Mouse (Mus musculus) forebrain, embryonic 16.5 days (tissue): Measurements from ENCODE around the gene Kcnd3. TPM values are rescaled to one million over a fixed set of nuclear protein-coding genes. Genes with fewer than 3 reads are reported as not detected.

Experiments used
- ATAC-seq: fragments of 200-750 bp; cut with Nextera tagmentation; 2 replicates; pipeline ENCODE4 v1.8.0; 2017; ENCODE audit warnings: mild to moderate bottlenecking, moderate library complexity
- H3K27ac ChIP-seq: fragments of 300-500 bp; sonication (generic); 2 replicates; pipeline ENCODE4 v1.5.1; 2014; ENCODE audit warnings: low read length, control low read depth
- H3K27me3 ChIP-seq: fragments of 300-500 bp; sonication (generic); replicated peaks from 2 replicates; pipeline ENCODE4 v1.6.1; 2014; ENCODE audit warnings: low read length; ENCODE audit not compliant: control insufficient read depth, insufficient read depth
- H3K36me3 ChIP-seq: fragments of 300-500 bp; sonication (generic); 2 replicates; pipeline ENCODE4 v1.6.1; 2014; ENCODE audit not compliant: control insufficient read depth, insufficient read depth
- H3K4me1 ChIP-seq: fragments of 300-500 bp; sonication (generic); replicated peaks from 2 replicates; pipeline ENCODE4 v1.6.1; 2014; ENCODE audit warnings: low read length; ENCODE audit not compliant: control insufficient read depth, insufficient read depth
- H3K4me2 ChIP-seq: fragments of 300-500 bp; sonication (generic); 2 replicates; pipeline ENCODE4 v1.6.1; 2014; ENCODE audit warnings: mild to moderate bottlenecking, low read length, control low read depth
- H3K4me3 ChIP-seq: fragments of 300-500 bp; sonication (generic); replicated peaks from 2 replicates; pipeline ENCODE4 v1.5.1; 2014; ENCODE audit warnings: mild to moderate bottlenecking, low read length, control low read depth
- H3K9ac ChIP-seq: fragments of 300-500 bp; sonication (generic); replicated peaks from 2 replicates; pipeline ENCODE4 v1.6.1; 2014; ENCODE audit warnings: low read depth, low read length, control low read depth
- H3K9me3 ChIP-seq: fragments of 300-500 bp; sonication (generic); 2 replicates; pipeline ENCODE4 v1.6.1; 2016; ENCODE audit warnings: low read length; ENCODE audit not compliant: control insufficient read depth
- WGBS: fragments of 180-500 bp; shearing (Covaris S2); extraction: QIAGEN DNeasy Blood & Tissue Kit; methylation state at CpG from one replicate; pipeline ENCODE4 v1.1.7; 2014; 5-methylcytosine and 5-hydroxymethylcytosine counted together
- polyA plus RNA-seq: library from polyadenylated mRNA; unstranded; fragments of >200 nt; fragmentation: Nextera tagmentation; extraction: Ambion mirVana; gene quantifications from 2 replicates; pipeline ENCODE4 v1.2.1, GENCODE M21; 2015

The Kcnd3 gene
- polyA plus RNA-seq, 1 experiment from 2014 or later = 8.6 TPM

DNA sequence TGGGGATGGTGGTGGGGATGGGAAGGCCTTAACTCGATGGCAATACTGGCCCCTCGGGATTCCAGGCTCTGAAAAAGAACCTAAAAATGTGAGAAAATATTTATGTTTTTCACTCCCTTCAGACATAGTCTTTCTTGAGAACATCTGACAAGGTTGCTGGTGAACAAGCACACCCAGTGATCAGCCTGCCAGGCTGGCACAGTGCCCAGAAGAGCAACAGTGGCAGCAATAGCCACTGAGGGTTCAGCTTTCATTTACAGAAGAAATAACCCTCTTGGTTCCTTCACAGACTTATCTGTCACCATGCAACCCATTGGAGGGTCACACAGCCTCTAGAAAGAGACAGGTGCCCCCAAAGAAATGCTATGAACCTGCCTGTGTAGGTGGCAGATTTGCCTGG lies 39.9 kb upstream of the Kcnd3 start:
- H3K4me3 ChIP-seq = no peak overlapping the region
- no peak overlapping the region for H3K4me2 ChIP-seq
- H3K27me3 ChIP-seq = no peaks in the 10 kb centered on the region
- ATAC-seq = no peak
- H3K27ac ChIP-seq = no peak overlapping the region
- no peaks in the 10 kb centered on the region for H3K36me3 ChIP-seq
- H3K9ac ChIP-seq = no peak overlapping the region
- peaks cover 10% of the 10 kb centered on the region for H3K4me1 ChIP-seq
- H3K9me3 ChIP-seq = no peaks in the 10 kb centered on the region
- WGBS = 66% methylated on average over 2 of the region's 2 CpGs

DNA sequence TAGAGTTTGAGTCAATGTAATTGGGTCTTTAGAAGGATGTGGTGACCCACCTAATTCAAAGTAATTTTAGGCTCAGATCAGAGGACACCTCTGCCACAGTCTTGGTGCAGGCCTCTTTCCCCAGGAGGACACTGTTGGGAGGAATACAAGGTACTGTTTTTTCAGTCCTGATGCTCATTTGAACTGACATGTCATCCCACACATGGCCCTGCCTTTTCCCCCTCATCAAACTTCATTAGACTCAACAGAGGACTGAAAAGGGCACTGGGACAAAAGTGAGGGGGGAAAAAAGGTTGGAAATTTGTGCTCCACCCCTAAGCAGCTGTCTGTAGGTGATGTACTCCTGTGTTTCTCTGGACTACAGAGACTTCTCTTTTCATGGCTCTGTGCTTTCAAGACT lies 39.4 kb upstream of the Kcnd3 start:
- Histone ChIP-seq H3K4me3 (no peak overlapping the region), H3K36me3 (no peaks in the 10 kb centered on the region), H3K27me3 (no peaks in the 10 kb centered on the region), H3K27ac (no peak overlapping the region), H3K9me3 (no peaks in the 10 kb centered on the region), H3K4me1 (peaks cover 7% of the 10 kb centered on the region), H3K4me2 (no peak overlapping the region), H3K9ac (no peak overlapping the region)
- ATAC-seq = no peak

DNA sequence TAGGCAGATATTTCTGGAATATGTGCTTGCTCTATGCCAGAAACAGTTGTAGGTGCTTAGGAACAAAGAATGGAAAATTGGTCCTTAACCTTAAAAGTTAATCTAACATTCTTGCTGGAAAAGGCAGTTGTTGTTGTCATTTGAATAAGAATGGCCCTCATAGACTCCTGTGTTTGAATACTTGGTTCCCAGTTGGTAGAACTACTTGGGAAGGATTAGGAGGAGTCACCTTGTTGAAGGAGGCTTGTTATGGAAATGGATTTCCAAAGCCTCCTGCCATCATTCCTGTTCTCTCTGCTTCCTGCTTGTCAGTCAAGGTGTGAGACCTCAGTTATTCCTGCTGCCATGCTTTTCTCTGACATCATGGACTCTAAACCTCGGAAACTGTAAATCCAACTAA lies 33.7 kb upstream of the Kcnd3 start:
- H3K9me3 ChIP-seq = no peaks in the 10 kb centered on the region; the same call in 1 of the 2 replicates
- no peak overlapping the region for H3K4me2 ChIP-seq
- no peaks in the 10 kb centered on the region for H3K27me3 ChIP-seq
- H3K36me3 ChIP-seq = no peaks in the 10 kb centered on the region
- no peak overlapping the region for H3K27ac ChIP-seq
- no peaks in the 10 kb centered on the region for H3K4me1 ChIP-seq
- no peak overlapping the region for H3K9ac ChIP-seq
- ATAC-seq = no peak
- H3K4me3 ChIP-seq = no peak overlapping the region
- WGBS = 94% methylated on average over 1 of the region's 1 CpGs

DNA sequence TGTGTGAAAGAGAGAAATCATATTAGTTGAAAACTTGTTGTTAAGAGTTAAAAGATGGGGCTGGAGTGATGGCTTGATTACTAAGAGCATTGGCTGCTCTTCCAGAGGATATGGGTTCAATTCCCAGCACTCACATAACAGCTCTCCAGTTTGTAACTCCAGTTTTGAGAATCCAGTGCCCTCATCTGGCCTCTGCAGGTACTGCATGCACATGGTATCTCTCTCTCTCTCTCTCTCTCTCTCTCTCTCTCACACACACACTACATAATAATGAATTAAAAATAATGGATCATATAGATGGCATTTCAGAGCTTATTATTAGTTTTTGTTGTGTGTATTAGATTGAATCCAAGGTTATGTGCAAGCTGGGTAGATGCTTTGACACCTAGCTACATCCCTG lies 29.7 kb upstream of the Kcnd3 start:
- H3K27ac ChIP-seq = no peak overlapping the region
- H3K27me3 ChIP-seq = no peaks in the 10 kb centered on the region
- H3K36me3 ChIP-seq = no peaks in the 10 kb centered on the region
- H3K4me1 ChIP-seq = no peaks in the 10 kb centered on the region
- no peak overlapping the region for H3K4me2 ChIP-seq
- H3K9ac ChIP-seq = no peak overlapping the region
- no peaks in the 10 kb centered on the region; the same call in 1 of the 2 replicates for H3K9me3 ChIP-seq
- no peak overlapping the region for H3K4me3 ChIP-seq
- no peak for ATAC-seq

DNA sequence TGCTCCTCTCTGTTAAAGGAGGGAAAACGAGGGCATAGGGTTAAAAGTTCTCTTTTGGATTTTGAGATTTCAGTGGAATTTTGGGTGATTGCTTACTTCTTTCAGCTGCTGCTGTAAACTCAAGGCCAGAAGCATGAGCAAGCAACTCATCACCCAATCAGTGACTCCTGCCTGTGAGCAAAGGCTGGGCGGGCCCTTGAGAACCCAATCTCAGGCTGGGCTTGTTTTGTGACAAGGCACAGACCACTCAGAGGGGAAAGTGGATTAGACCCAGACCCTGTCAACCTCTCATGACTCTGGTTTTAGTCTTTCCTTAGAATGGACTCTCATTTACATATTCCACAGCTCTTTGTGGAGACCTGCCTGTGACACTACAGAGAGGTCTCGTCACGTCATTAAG lies 28.7 kb upstream of the Kcnd3 start:
- no peak overlapping the region for H3K9ac ChIP-seq
- H3K4me3 ChIP-seq = no peak overlapping the region
- no peak overlapping the region for H3K4me2 ChIP-seq
- no peaks in the 10 kb centered on the region for H3K36me3 ChIP-seq
- no peaks in the 10 kb centered on the region for H3K4me1 ChIP-seq
- no peak for ATAC-seq
- no peaks in the 10 kb centered on the region; the same call in 1 of the 2 replicates for H3K9me3 ChIP-seq
- no peak overlapping the region for H3K27ac ChIP-seq
- H3K27me3 ChIP-seq = no peaks in the 10 kb centered on the region
- WGBS = 72% methylated on average over 4 of the region's 4 CpGs

DNA sequence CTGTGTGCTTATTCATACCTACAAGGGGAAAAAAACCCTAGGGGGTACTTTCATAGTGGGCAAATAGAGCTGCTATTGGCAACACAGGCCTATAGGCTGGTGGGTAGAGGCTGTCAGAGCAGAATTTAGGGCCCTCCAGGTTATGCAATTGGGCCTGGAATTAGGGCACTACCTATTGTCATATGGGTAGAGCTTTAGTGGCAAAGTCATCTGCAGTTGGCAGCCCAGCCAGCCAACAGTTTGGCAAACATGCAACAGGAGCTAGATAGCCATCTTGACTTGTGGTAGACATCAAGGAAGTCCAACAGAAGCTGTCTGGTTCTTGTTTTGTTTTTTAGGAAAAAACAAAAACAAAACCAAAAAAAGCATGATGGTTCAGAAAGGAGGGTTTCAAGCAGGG lies 23.5 kb upstream of the Kcnd3 start:
- Histone ChIP-seq H3K9me3 (no peaks in the 10 kb centered on the region), H3K9ac (no peak overlapping the region), H3K36me3 (no peaks in the 10 kb centered on the region), H3K4me1 (no peaks in the 10 kb centered on the region), H3K27me3 (no peaks in the 10 kb centered on the region), H3K4me2 (no peak overlapping the region), H3K27ac (no peak overlapping the region), H3K4me3 (no peak overlapping the region)
- ATAC-seq = no peak

DNA sequence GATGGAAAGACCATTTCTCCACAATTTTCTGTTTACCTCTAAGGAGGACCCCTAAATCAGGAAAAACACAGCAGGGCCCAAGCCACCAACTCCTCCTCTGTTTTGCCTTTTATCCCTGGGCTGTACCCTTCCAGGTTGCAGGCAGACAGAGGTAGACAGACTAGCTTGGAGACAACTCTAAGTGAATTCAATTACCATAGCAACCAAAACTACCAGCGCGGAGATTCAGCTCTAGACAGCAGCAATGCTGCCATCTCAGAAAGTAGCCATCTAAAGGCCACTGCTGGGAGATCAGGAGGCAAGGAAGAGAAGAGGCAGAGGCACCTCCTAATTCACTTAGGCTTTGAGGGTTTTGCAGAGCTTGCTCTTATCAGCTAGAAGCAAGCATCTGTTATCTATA lies 15.7 kb upstream of the Kcnd3 start:
- Histone ChIP-seq H3K9me3 (no peaks in the 10 kb centered on the region), H3K27ac (no peak overlapping the region)

DNA sequence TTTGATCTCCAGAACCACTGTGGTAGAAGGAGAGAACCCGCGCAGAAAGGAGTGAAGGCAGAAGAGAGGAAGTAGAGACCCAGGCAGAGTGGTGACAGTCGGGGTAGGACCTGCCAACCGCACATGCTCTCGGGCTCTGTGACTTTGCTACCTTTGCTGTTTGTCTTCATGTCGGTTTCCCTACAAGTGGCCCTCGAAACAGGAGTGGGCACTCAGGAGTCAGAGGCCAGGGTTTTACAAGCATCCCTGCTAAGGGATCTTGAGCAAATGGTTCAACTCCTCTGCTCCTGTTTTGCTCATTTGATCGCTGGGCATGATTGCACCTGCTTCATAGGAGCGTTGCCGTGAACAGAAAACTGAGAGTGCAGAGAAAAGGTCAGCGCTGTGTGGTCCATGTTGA lies 15.2 kb upstream of the Kcnd3 start:
- Histone ChIP-seq H3K9ac (no peak overlapping the region), H3K36me3 (no peaks in the 10 kb centered on the region), H3K4me1 (no peaks in the 10 kb centered on the region), H3K4me2 (no peak overlapping the region), H3K4me3 (no peak overlapping the region), H3K27me3 (no peaks in the 10 kb centered on the region), H3K9me3 (no peaks in the 10 kb centered on the region), H3K27ac (no peak overlapping the region)
- 0 out of 2 replicates have a peak, but pooled peaks have one; percentile 31 for ATAC-seq
- WGBS = 93% methylated on average over 11 of the region's 11 CpGs

More for the DNA sequence above, 15.7 kb upstream of the Kcnd3 start:
- Histone ChIP-seq H3K36me3 (no peaks in the 10 kb centered on the region), H3K27me3 (no peaks in the 10 kb centered on the region), H3K4me2 (no peak overlapping the region), H3K4me1 (no peaks in the 10 kb centered on the region), H3K9ac (no peak overlapping the region), H3K4me3 (no peak overlapping the region)
- peak; percentile 72 for ATAC-seq
- WGBS = 31% methylated on average over 2 of the region's 2 CpGs

DNA sequence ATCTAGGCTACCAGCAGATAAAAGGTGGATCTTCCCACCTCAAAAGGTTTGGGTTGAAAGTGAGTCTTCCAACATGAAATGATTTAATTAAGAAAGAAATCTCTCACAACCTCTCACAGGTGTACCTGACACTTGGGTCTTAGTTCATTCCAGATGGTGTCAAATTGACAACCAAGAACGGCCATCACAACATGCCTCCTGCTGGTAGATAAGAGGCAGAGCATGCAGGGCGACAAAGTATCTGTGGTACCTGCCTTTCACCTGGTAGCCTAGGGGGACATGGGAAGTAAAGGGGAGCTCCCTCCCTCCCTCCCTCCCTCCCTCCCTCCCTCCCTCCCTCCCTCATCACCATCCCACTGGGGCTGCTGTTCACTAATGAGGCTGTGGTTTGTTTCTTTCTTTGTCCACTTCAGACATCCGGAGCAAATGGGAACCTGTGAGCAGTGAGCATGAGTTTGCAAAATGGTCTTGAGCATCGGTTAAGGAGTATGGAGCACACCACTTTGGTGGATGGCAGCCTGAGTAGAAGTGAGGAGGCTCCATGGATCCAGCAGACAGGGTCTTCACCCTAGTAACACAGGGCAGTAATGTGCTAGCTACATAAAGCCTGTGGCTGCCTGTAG lies 11.1 kb upstream of the Kcnd3 start:
- H3K36me3 ChIP-seq = no peaks in the 10 kb centered on the region
- no peak overlapping the region for H3K9ac ChIP-seq
- H3K4me2 ChIP-seq = no peak overlapping the region
- no peaks in the 10 kb centered on the region for H3K9me3 ChIP-seq
- no peaks in the 10 kb centered on the region for H3K27me3 ChIP-seq
- ATAC-seq = no peak
- H3K4me1 ChIP-seq = no peaks in the 10 kb centered on the region
- no peak overlapping the region for H3K4me3 ChIP-seq
- no peak overlapping the region for H3K27ac ChIP-seq
- WGBS = 68% methylated on average over 4 of the region's 4 CpGs
